Mouse (Mus musculus) neural tube, embryonic 12.5 days (tissue): ENCODE measurements around the gene Alg9. TPM values are rescaled to one million over a fixed set of nuclear protein-coding genes. Genes with fewer than 3 reads are reported as not detected.

Experiments used
- ATAC-seq: fragments of 200-750 bp; cut with Nextera tagmentation; 2 replicates; pipeline ENCODE4 v1.8.0; 2017; ENCODE audit warnings: low read depth, mild to moderate bottlenecking, moderate TSS enrichment, moderate library complexity; ENCODE audit not compliant: low FRiP score
- H3K27ac ChIP-seq: fragments of 300-500 bp; sonication (generic); 2 replicates; pipeline ENCODE4 v1.5.1; 2016
- H3K27me3 ChIP-seq: fragments of 300-500 bp; sonication (generic); replicated peaks from 2 replicates; pipeline ENCODE4 v1.6.1; 2016; ENCODE audit warnings: mild to moderate bottlenecking
- H3K36me3 ChIP-seq: fragments of 300-500 bp; sonication (generic); 2 replicates; pipeline ENCODE4 v1.6.1; 2016; ENCODE audit warnings: mild to moderate bottlenecking
- H3K4me1 ChIP-seq: fragments of 300-500 bp; sonication (generic); 2 replicates; pipeline ENCODE4 v1.6.1; 2016
- H3K4me2 ChIP-seq: fragments of 300-500 bp; sonication (generic); replicated peaks from 2 replicates; pipeline ENCODE4 v1.6.1; 2016; ENCODE audit warnings: mild to moderate bottlenecking
- H3K4me3 ChIP-seq: fragments of 300-500 bp; sonication (generic); 2 replicates; pipeline ENCODE4 v1.5.1; 2016
- H3K9ac ChIP-seq: fragments of 300-500 bp; sonication (generic); 2 replicates; pipeline ENCODE4 v1.6.1; 2016; ENCODE audit warnings: mild to moderate bottlenecking
- H3K9me3 ChIP-seq: fragments of 300-500 bp; sonication (generic); 2 replicates; pipeline ENCODE4 v1.6.1; 2016; ENCODE audit warnings: mild to moderate bottlenecking
- WGBS: fragments of 180-500 bp; shearing (Covaris S2); methylation state at CpG from one replicate; pipeline ENCODE4 v1.1.7; 2016; 5-methylcytosine and 5-hydroxymethylcytosine counted together
- polyA plus RNA-seq: library from polyadenylated mRNA; unstranded; fragments of >200 nt; fragmentation: Nextera tagmentation; extraction: Ambion mirVana; gene quantifications from 2 replicates; pipeline ENCODE4 v1.2.1, GENCODE M21; 2016

Alg9 gene
- polyA plus RNA-seq, 1 experiment from 2014 or later, result 48.3 TPM

DNA sequence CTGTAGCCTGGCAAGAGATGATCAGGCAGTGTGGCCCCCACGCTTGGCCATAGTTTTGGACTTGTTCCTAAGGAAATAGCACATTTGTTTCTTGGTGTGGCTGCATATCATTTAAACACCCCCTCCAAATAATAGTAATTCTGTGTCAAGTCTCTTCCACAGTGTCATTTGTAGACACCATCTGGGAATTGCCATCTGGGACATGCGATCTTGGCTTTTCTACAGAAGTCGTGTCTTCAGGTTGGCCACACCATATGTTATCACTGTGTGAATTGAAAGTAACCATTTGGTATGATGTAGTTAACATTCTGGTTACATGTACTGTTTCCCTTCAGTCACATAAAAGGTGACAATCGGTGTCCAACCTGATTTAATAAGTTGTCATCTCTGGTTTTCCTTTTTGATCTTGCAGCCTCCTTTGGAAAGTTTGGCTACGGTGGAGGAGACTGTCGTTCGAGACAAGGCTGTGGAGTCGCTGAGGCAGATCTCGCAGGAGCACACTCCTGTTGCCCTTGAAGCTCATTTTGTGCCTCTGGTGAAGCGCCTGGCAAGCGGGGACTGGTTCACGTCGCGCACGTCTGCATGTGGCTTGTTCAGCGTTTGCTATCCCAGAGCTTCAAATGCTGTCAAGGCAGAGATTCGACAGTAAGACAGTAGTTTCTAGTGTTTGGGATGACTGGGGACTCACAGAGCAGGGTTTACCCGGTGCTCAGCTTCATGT, 86.5 kb downstream of the Alg9 start:
- ATAC-seq, result no peak
- Histone ChIP-seq H3K4me2 (no peak overlapping the region), H3K36me3 (peaks cover 66% of the 10 kb centered on the region), H3K27ac (no peak overlapping the region), H3K9me3 (no peaks in the 10 kb centered on the region), H3K4me3 (no peak overlapping the region), H3K27me3 (no peaks in the 10 kb centered on the region), H3K9ac (no peak overlapping the region), H3K4me1 (peaks cover 9% of the 10 kb centered on the region)
- WGBS, result 95% methylated on average over 18 of the region's 18 CpGs

DNA sequence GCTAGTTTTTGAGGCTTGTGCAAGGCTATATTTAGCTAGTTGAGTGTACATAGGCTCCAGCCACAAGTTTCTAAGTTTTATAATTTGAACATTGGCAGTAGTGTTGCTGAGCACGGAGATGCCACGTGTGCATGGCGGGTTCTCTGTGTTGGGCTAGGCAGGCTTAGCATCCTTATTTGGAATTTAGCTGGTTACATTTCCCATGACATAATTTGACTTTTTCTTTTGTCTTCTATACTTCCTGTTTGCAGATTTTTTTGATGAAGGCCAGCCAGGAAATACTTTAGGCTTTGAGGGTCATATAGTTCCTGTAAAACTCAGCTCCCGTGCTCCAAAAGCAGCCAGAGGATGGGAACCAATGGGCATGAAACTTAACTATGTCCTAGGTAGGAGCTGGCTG, 89.0 kb downstream of the Alg9 start:
- H3K4me1 ChIP-seq, result no peaks in the 10 kb centered on the region
- H3K9ac ChIP-seq, result no peak overlapping the region
- peaks cover 91% of the 10 kb centered on the region for H3K36me3 ChIP-seq
- no peak overlapping the region for H3K4me2 ChIP-seq
- ATAC-seq, result no peak
- H3K27me3 ChIP-seq, result no peaks in the 10 kb centered on the region
- no peaks in the 10 kb centered on the region for H3K9me3 ChIP-seq
- WGBS, result 92% methylated on average over 4 of the region's 4 CpGs
- no peak overlapping the region for H3K27ac ChIP-seq
- no peak overlapping the region for H3K4me3 ChIP-seq

DNA sequence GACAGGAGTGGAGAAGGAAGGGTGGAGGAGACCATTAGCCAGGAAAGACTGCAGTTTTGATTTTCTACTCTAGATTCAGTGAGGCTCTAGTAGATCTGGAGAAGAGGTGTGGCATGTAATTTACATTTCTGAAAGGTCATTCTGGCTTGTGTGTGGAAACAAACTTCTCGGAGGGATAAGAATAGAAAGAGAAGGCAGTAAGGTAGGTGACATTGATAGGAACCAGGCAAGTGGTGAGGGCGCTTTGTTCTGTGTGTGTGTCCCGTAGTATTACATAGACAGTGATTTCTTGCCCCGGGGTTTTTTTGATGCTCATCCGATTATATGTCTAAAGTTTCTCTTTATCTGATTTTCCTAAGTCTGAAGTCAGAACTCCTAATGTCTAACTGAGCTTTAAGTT, 90.1 kb downstream of the Alg9 start:
- Histone ChIP-seq H3K36me3 (peaks cover 90% of the 10 kb centered on the region), H3K4me1 (no peaks in the 10 kb centered on the region), H3K27me3 (no peaks in the 10 kb centered on the region), H3K4me2 (no peak overlapping the region), H3K27ac (no peak overlapping the region), H3K4me3 (no peak overlapping the region), H3K9ac (no peak overlapping the region), H3K9me3 (no peaks in the 10 kb centered on the region)
- 94% methylated on average over 5 of the region's 5 CpGs for WGBS
- ATAC-seq, result no peak

DNA sequence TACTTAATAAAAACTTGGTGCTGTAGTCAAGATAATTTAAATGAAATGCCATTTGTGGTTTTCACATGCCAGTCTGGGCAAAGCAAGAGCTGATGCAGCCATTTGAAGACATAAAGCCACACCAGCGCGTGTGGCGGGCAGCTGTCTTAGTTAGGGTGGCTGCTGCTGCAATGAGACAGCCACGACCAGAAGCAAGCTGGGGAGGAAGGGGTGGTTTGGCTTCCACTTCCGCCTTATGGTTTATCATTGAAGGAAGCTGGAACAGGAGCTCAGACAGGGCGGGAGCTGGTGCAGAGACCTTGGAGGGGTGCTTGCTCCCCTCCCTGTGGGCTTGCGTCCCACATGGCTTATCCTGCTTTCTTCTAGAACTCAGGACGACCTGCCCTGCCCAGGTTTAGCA, 91.0 kb downstream of the Alg9 start:
- H3K27me3 ChIP-seq, result no peaks in the 10 kb centered on the region
- no peaks in the 10 kb centered on the region for H3K9me3 ChIP-seq
- H3K27ac ChIP-seq, result no peak overlapping the region
- no peak overlapping the region for H3K9ac ChIP-seq
- H3K4me2 ChIP-seq, result no peak overlapping the region
- no peaks in the 10 kb centered on the region for H3K4me1 ChIP-seq
- peaks cover 88% of the 10 kb centered on the region for H3K36me3 ChIP-seq
- WGBS, result 92% methylated on average over 8 of the region's 8 CpGs
- no peak for ATAC-seq
- no peak overlapping the region for H3K4me3 ChIP-seq

DNA sequence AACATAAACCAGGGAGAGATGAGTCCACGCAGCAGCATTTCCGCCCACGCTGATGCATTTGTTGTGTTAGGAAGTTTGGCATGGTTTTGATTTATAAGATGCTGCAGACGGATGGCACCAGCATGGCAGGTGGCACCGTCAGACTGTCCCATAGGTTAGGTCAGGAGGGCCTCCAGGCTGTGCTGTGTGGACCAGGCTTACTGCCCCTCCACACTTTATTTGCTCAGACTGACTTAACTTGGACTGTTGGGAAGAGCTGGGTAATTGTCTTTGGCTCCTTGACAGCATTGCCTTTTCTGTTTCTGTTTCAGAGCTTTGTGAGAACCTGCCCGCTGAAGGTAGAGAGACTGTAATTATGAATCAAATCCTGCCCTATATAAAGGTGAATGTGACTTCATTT, 92.2 kb downstream of the Alg9 start:
- Histone ChIP-seq H3K27ac (no peak overlapping the region), H3K9ac (no peak overlapping the region), H3K4me3 (no peak overlapping the region), H3K9me3 (no peaks in the 10 kb centered on the region), H3K36me3 (peaks cover 82% of the 10 kb centered on the region), H3K4me1 (no peaks in the 10 kb centered on the region), H3K4me2 (no peak overlapping the region), H3K27me3 (no peaks in the 10 kb centered on the region)
- 95% methylated on average over 6 of the region's 6 CpGs for WGBS
- ATAC-seq, result no peak

DNA sequence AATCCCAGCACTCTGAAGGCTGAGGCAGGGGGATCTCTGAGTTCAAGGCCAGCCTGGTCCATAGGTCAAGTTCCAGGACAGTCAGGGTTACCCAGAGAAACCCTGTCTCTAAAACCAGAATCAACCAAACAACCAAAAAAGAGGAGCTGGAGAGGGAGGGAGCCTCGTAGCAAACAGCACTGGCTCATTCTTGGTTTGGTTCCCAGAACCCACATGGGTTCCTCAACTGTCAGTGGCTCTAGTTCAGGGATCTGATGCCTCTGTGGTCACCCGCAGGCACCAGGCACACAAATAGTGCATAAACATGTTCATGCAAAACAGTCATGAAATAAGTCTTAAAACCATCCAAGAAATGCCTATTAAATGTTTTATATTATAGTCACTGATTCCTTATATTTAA, 93.4 kb downstream of the Alg9 start:
- WGBS, result 91% methylated on average over 2 of the region's 2 CpGs
- no peaks in the 10 kb centered on the region for H3K4me1 ChIP-seq
- no peak overlapping the region for H3K9ac ChIP-seq
- ATAC-seq, result no peak
- H3K27ac ChIP-seq, result no peak overlapping the region
- H3K4me2 ChIP-seq, result no peak overlapping the region
- peaks cover 80% of the 10 kb centered on the region for H3K36me3 ChIP-seq
- H3K4me3 ChIP-seq, result no peak overlapping the region
- no peaks in the 10 kb centered on the region for H3K9me3 ChIP-seq
- no peaks in the 10 kb centered on the region for H3K27me3 ChIP-seq

DNA sequence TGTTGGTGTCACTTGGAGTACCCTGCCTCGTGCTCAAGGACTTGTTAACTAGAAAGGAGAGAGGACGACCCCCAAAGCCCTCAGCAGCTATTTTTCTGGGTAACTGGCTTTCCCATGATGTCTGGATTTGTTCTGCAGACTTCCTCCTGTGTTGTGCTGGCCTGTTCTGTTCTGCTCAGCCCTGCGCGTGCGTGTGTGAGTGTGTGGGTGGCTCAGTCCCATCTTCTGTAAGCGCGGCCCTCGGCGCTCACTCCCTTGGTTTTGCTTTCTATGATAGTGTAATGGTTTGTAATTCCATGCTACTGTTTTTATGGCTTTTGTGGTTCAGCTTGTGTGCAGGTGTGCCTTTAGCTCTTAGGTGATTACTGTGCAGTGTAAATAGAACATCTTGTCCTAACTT, 98.4 kb downstream of the Alg9 start:
- Histone ChIP-seq H3K4me2 (no peak overlapping the region), H3K27ac (no peak overlapping the region), H3K36me3 (peaks cover 76% of the 10 kb centered on the region), H3K9ac (no peak overlapping the region), H3K27me3 (no peaks in the 10 kb centered on the region), H3K4me3 (no peak overlapping the region), H3K4me1 (no peaks in the 10 kb centered on the region), H3K9me3 (no peaks in the 10 kb centered on the region)
- ATAC-seq, result no peak
- WGBS, result 94% methylated on average over 9 of the region's 9 CpGs

DNA sequence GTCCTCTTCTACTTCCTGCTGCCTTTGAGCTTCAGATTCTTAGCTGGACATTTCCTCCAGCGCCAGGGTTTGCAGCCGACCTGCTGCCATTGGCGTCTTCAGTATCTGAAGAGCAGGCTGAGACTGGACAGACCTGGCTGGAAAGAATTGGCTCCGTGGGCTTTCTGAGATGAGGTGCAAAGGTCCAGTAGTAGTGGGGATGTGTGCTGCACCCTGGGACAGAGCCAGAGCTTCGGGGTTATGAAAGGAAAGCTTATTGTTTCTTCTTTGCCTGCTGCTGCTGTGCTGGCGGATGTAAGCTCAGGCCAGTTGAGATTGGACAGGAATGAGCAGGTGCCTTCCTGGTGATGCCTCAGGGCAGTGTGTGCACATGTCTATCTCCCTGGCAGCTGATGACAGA, 99.2 kb downstream of the Alg9 start:
- no peak overlapping the region for H3K4me2 ChIP-seq
- H3K9me3 ChIP-seq, result no peaks in the 10 kb centered on the region

DNA sequence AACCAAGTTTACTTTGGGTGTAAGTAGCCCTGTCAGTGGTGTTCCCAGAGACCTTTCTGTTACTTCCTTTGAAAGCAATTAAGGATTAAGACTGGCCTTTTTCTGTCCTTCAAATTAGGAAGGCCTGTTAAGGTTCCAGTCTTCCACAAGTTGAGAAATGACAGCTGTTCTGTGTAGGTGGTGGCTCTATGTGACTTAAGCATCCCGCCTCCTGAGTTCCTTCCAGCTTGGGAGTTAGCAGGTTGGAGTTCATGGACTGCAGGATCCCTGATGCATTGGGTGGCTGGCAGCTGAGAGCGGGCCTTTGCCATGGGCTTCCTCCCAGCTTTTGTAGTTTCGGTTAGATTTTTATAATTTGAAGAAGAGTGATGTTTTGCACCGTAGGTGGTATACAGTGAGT, 100.7 kb downstream of the Alg9 start:
- Histone ChIP-seq H3K4me1 (no peaks in the 10 kb centered on the region), H3K27me3 (no peaks in the 10 kb centered on the region), H3K9ac (no peak overlapping the region), H3K4me2 (no peak overlapping the region), H3K9me3 (no peaks in the 10 kb centered on the region), H3K27ac (no peak overlapping the region), H3K36me3 (peaks cover 82% of the 10 kb centered on the region), H3K4me3 (no peak overlapping the region)
- 94% methylated on average over 4 of the region's 4 CpGs for WGBS
- ATAC-seq, result no peak

More for the DNA sequence above, 99.2 kb downstream of the Alg9 start:
- H3K4me3 ChIP-seq, result no peak overlapping the region
- H3K4me1 ChIP-seq, result no peaks in the 10 kb centered on the region
- peaks cover 77% of the 10 kb centered on the region for H3K36me3 ChIP-seq
- no peak overlapping the region for H3K27ac ChIP-seq
- no peaks in the 10 kb centered on the region for H3K27me3 ChIP-seq
- ATAC-seq, result no peak
- 93% methylated on average over 6 of the region's 6 CpGs for WGBS
- H3K9ac ChIP-seq, result no peak overlapping the region

DNA sequence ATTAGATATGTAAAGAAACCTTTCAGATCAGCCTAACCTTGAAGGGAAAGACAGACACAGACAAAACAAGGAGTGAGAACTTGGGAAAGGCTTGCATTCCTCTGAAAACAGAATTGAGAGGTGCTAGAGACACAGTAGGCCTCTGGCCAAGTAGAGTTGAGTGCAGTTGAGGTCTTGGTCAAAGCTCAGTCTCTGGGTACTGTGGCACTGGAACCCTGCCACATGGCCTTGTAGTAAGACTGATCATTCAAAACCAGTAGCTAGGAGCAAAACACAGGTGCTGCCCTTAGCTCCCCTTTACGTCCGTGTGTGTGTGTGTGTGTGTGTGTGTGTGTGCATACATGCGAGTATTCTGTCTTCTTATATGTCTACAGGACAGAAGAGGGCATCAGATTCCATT, 101.5 kb downstream of the Alg9 start:
- Histone ChIP-seq H3K36me3 (peaks cover 81% of the 10 kb centered on the region), H3K9me3 (no peaks in the 10 kb centered on the region)
- WGBS, result 97% methylated on average over 3 of the region's 3 CpGs

DNA sequence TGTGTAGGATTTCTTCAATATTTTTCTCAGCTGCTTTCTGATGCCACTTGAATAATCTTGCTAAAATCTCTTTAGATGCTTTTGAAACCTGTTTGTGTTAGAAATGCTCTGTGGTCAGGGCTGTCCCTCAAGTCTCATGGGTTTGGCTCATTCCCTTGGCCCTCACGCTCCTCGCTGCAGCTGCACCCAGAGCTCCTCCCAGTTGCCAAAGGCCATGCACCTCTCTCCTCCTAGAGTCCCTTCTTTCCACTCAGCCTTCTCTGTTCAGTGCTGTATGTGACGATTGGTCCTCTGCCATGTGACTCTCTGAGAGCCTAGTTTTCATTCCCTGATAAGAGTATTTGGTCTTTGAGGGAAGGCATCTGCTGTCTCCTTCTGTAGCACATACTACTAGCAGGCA, 102.6 kb downstream of the Alg9 start:
- ATAC-seq, result no peak
- no peak overlapping the region for H3K27ac ChIP-seq
- no peaks in the 10 kb centered on the region for H3K4me1 ChIP-seq
- no peak overlapping the region for H3K9ac ChIP-seq
- 96% methylated on average over 3 of the region's 3 CpGs for WGBS
- peaks cover 81% of the 10 kb centered on the region for H3K36me3 ChIP-seq
- H3K4me2 ChIP-seq, result no peak overlapping the region
- H3K9me3 ChIP-seq, result no peaks in the 10 kb centered on the region
- H3K27me3 ChIP-seq, result no peaks in the 10 kb centered on the region
- no peak overlapping the region for H3K4me3 ChIP-seq

More for the DNA sequence above, 101.5 kb downstream of the Alg9 start:
- Histone ChIP-seq H3K27me3 (no peaks in the 10 kb centered on the region), H3K27ac (no peak overlapping the region), H3K4me1 (no peaks in the 10 kb centered on the region), H3K4me2 (no peak overlapping the region), H3K4me3 (no peak overlapping the region), H3K9ac (no peak overlapping the region)
- no peak for ATAC-seq

DNA sequence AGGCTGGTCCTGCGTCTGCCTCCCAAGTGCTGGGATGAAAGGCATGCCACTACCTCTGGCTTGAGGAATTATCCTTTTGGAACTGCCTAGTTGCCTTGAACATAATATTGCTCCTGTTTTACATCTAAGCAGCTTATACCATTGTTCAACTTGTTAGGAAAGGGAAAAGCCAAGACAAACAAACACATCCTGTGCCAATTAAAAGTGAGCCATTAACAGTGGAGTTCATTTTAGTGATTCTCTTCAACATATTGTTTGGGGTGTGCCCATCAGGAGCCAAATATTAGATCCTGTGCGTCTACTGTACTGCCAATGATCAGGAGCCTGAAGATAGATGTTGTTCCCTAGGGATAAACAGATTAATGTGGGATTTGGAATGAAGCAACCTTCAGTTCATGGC, 107.4 kb downstream of the Alg9 start:
- H3K4me2 ChIP-seq, result no peak overlapping the region
- WGBS, result 91% methylated on average over 2 of the region's 2 CpGs
- no peak overlapping the region for H3K9ac ChIP-seq
- no peaks in the 10 kb centered on the region for H3K4me1 ChIP-seq
- H3K27ac ChIP-seq, result no peak overlapping the region
- H3K9me3 ChIP-seq, result no peaks in the 10 kb centered on the region
- ATAC-seq, result no peak
- H3K4me3 ChIP-seq, result no peak overlapping the region
- H3K27me3 ChIP-seq, result no peaks in the 10 kb centered on the region
- peaks cover 51% of the 10 kb centered on the region for H3K36me3 ChIP-seq

DNA sequence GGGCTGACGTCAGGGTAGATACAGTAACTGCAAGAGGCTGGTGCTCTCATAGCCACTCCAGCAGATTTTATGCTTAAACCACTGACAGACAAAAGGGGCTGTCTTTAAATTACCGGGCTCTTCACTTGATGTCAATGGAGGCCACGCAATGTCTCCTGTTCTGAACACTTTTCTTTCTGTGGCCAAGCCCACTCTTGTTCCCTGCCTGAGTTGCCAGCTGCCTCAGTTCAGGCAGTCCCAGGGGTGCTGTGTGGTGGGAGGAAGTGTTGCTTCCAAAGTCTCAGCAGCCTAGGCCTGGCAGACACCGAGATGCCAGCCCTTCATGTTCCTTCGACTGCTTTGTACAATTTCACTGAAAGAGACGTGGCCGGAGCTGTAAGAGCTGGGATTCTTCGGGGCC, 109.3 kb downstream of the Alg9 start:
- no peak for ATAC-seq

More for the DNA sequence above, 109.3 kb downstream of the Alg9 start:
- no peak overlapping the region for H3K27ac ChIP-seq
- no peaks in the 10 kb centered on the region for H3K4me1 ChIP-seq
- no peak overlapping the region for H3K4me3 ChIP-seq
- H3K9ac ChIP-seq, result no peak overlapping the region
- no peaks in the 10 kb centered on the region for H3K27me3 ChIP-seq
- H3K9me3 ChIP-seq, result no peaks in the 10 kb centered on the region
- H3K36me3 ChIP-seq, result peaks cover 37% of the 10 kb centered on the region
- WGBS, result 81% methylated on average over 8 of the region's 8 CpGs
- no peak overlapping the region for H3K4me2 ChIP-seq
